Mouse (Mus musculus) kidney, embryonic 14.5 days (tissue): ENCODE results near the gene Hoxb9. TPM values are rescaled to one million over a fixed set of nuclear protein-coding genes. Genes with fewer than 3 reads are reported as not detected.

ENCODE experiments used
- ATAC-seq: fragments of 200-750 bp; cut with Nextera tagmentation; 2 replicates; pipeline ENCODE4 v1.8.0; 2017; ENCODE audit warnings: moderate number of reproducible peaks, mild to moderate bottlenecking, moderate TSS enrichment, moderate library complexity; ENCODE audit not compliant: low FRiP score, low TSS enrichment
- H3K27ac ChIP-seq: fragments of 300-500 bp; sonication (generic); 2 replicates; pipeline ENCODE4 v1.5.1; 2014; ENCODE audit warnings: low read depth, mild to moderate bottlenecking, low read length, moderate library complexity, mixed read lengths
- H3K27me3 ChIP-seq: fragments of 300-500 bp; sonication (generic); 2 replicates; pipeline ENCODE4 v1.6.1; 2014; ENCODE audit warnings: mild to moderate bottlenecking, low read length; ENCODE audit not compliant: control insufficient read depth, insufficient read depth
- H3K36me3 ChIP-seq: fragments of 300-500 bp; sonication (generic); 2 replicates; pipeline ENCODE4 v1.6.1; 2014; ENCODE audit warnings: low read length, mixed read lengths; ENCODE audit not compliant: control insufficient read depth, insufficient read depth
- H3K4me1 ChIP-seq: fragments of 300-500 bp; sonication (generic); 2 replicates; pipeline ENCODE4 v1.6.1; 2014; ENCODE audit warnings: low read length, mixed read lengths; ENCODE audit not compliant: control insufficient read depth, insufficient read depth
- H3K4me2 ChIP-seq: fragments of 300-500 bp; sonication (generic); replicated peaks from 2 replicates; pipeline ENCODE4 v1.6.1; 2014; ENCODE audit warnings: low read depth, mild to moderate bottlenecking, low read length
- H3K4me3 ChIP-seq: fragments of 300-500 bp; sonication (generic); 2 replicates; pipeline ENCODE4 v1.5.1; 2014; ENCODE audit warnings: mild to moderate bottlenecking, low read length
- H3K9ac ChIP-seq: fragments of 300-500 bp; sonication (generic); 2 replicates; pipeline ENCODE4 v1.6.1; 2014; ENCODE audit warnings: low read depth, mild to moderate bottlenecking, low read length, moderate library complexity
- H3K9me3 ChIP-seq: fragments of 300-500 bp; sonication (generic); 2 replicates; pipeline ENCODE4 v1.6.1; 2016; ENCODE audit warnings: low read length; ENCODE audit not compliant: control insufficient read depth
- WGBS: fragments of 180-500 bp; shearing (Covaris S2); extraction: QIAGEN DNeasy Blood & Tissue Kit; methylation state at CpG from one replicate; pipeline ENCODE4 v1.1.7; 2014; 5-methylcytosine and 5-hydroxymethylcytosine counted together
- polyA plus RNA-seq: library from polyadenylated mRNA; unstranded; fragments of >200 nt; fragmentation: Nextera tagmentation; extraction: Ambion mirVana; gene quantifications from 2 replicates; pipeline ENCODE4 v1.2.1, GENCODE M21; 2014

The Hoxb9 gene
- polyA plus RNA-seq, 1 experiment from 2014 or later: 30.0 TPM

- Histone ChIP-seq H3K27me3 (no peaks in the 10 kb centered on the region), H3K27ac (peak overlapping the region; percentile 100)
- ATAC-seq: no peak
Measured at GRCm38 (mm10) chr11:96319910-96320309, 48.7 kb downstream of the Hoxb9 start.

GRCm38 (mm10) chr11:96320688-96321087, 49.4 kb downstream of the Hoxb9 start:
- Histone ChIP-seq H3K9ac (peak overlapping the region; percentile 99), H3K4me3 (peak overlapping the region; percentile 53), H3K36me3 (peaks cover 15% of the 10 kb centered on the region), H3K27me3 (no peaks in the 10 kb centered on the region), H3K4me2 (peak overlapping the region; percentile 95), H3K9me3 (no peaks in the 10 kb centered on the region), H3K27ac (peak overlapping the region; percentile 100), H3K4me1 (peaks cover 66% of the 10 kb centered on the region)
- 11% methylated on average over 17 of the region's 17 CpGs for WGBS
- no peak for ATAC-seq

More at GRCm38 (mm10) chr11:96319910-96320309, 48.7 kb downstream of the Hoxb9 start:
- Histone ChIP-seq H3K9me3 (no peaks in the 10 kb centered on the region), H3K36me3 (peaks cover 15% of the 10 kb centered on the region), H3K9ac (peak overlapping the region; percentile 99), H3K4me1 (peaks cover 65% of the 10 kb centered on the region), H3K4me2 (peak overlapping the region; percentile 95), H3K4me3 (peak overlapping the region; percentile 53)
- under 1% methylated on average over 29 of the region's 29 CpGs for WGBS

GRCm38 (mm10) chr11:96321846-96322245, 50.6 kb downstream of the Hoxb9 start:
- peak overlapping the region; percentile 100 for H3K27ac ChIP-seq
- peaks cover 19% of the 10 kb centered on the region for H3K36me3 ChIP-seq
- peaks cover 67% of the 10 kb centered on the region for H3K4me1 ChIP-seq
- no peaks in the 10 kb centered on the region for H3K27me3 ChIP-seq
- ATAC-seq: no peak
- peak overlapping the region; percentile 95 for H3K4me2 ChIP-seq
- peak overlapping the region; percentile 53 for H3K4me3 ChIP-seq
- WGBS: 19% methylated on average over 5 of the region's 5 CpGs
- H3K9ac ChIP-seq: peak overlapping the region; percentile 99
- H3K9me3 ChIP-seq: no peaks in the 10 kb centered on the region

- Histone ChIP-seq H3K4me2 (peak overlapping the region; percentile 95), H3K36me3 (peaks cover 26% of the 10 kb centered on the region), H3K27ac (peak overlapping the region; percentile 100), H3K4me1 (peaks cover 74% of the 10 kb centered on the region), H3K27me3 (no peaks in the 10 kb centered on the region), H3K9me3 (no peaks in the 10 kb centered on the region), H3K9ac (peak overlapping the region; percentile 99), H3K4me3 (peak overlapping the region; percentile 53)
- ATAC-seq: no peak
- 5% methylated on average over 6 of the region's 6 CpGs for WGBS
Measured at GRCm38 (mm10) chr11:96322738-96323137, 51.5 kb downstream of the Hoxb9 start.

GRCm38 (mm10) chr11:96323154-96323553, 51.9 kb downstream of the Hoxb9 start, which contains the start of gene Hoxb3:
TSS of gene Hoxb3 (plus strand) at chr11:96323326.
- Histone ChIP-seq H3K27ac (peak within 1 kb of the TSS; percentile 100), H3K4me2 (peak within 1 kb of the TSS; percentile 95), H3K4me1 (peaks cover 74% of the 10 kb centered on the region), H3K36me3 (peaks cover 28% of the 10 kb centered on the region), H3K27me3 (no peaks in the 10 kb centered on the region), H3K4me3 (peak within 1 kb of the TSS; percentile 53), H3K9ac (peak within 1 kb of the TSS; percentile 99), H3K9me3 (no peaks in the 10 kb centered on the region)
- ATAC-seq: no peak
- 24% methylated on average over 10 of the region's 10 CpGs for WGBS

- Histone ChIP-seq H3K4me2 (peak overlapping the region; percentile 95), H3K27me3 (no peaks in the 10 kb centered on the region), H3K4me1 (peaks cover 79% of the 10 kb centered on the region), H3K9ac (peak overlapping the region; percentile 99), H3K4me3 (peak overlapping the region; percentile 53), H3K9me3 (no peaks in the 10 kb centered on the region), H3K27ac (peak overlapping the region; percentile 100), H3K36me3 (peaks cover 28% of the 10 kb centered on the region)
- no peak for ATAC-seq
- WGBS: 4% methylated on average over 5 of the region's 5 CpGs
Measured at GRCm38 (mm10) chr11:96324125-96324524, 52.9 kb downstream of the Hoxb9 start.

- no peaks in the 10 kb centered on the region for H3K9me3 ChIP-seq
- H3K9ac ChIP-seq: peak overlapping the region; percentile 99
- no peaks in the 10 kb centered on the region for H3K27me3 ChIP-seq
- ATAC-seq: no peak
- H3K4me2 ChIP-seq: peak overlapping the region; percentile 95
- H3K4me3 ChIP-seq: peak overlapping the region; percentile 53
- H3K36me3 ChIP-seq: peaks cover 30% of the 10 kb centered on the region
- H3K4me1 ChIP-seq: peaks cover 87% of the 10 kb centered on the region
- 19% methylated on average over 8 of the region's 8 CpGs for WGBS
- peak overlapping the region; percentile 100 for H3K27ac ChIP-seq
Measured at GRCm38 (mm10) chr11:96324965-96325364, 53.7 kb downstream of the Hoxb9 start.

- WGBS: 8% methylated on average over 22 of the region's 22 CpGs
- ATAC-seq: peak; percentile 51
Measured at GRCm38 (mm10) chr11:96325747-96326212, 54.5 kb downstream of the Hoxb9 start.

More at GRCm38 (mm10) chr11:96325747-96326212, 54.5 kb downstream of the Hoxb9 start:
- H3K27ac ChIP-seq: peak overlapping the region; percentile 100
- H3K36me3 ChIP-seq: peaks cover 30% of the 10 kb centered on the region
- H3K9ac ChIP-seq: peak overlapping the region; percentile 99
- H3K9me3 ChIP-seq: no peaks in the 10 kb centered on the region
- H3K4me3 ChIP-seq: peak overlapping the region; percentile 53
- H3K4me2 ChIP-seq: peak overlapping the region; percentile 95
- H3K4me1 ChIP-seq: peaks cover 89% of the 10 kb centered on the region
- no peaks in the 10 kb centered on the region for H3K27me3 ChIP-seq
